Mouse (Mus musculus) embryonic facial prominence, embryonic 10.5 days (tissue): ENCODE data around the gene Slc12a4. TPM values are rescaled to one million over a fixed set of nuclear protein-coding genes. Genes with fewer than 3 reads are reported as not detected.
A peak's percentile ranks its signal among the peaks of the same experiment; 100 is the strongest.

Experiments used
- DNase-seq: peaks from one replicate; pipeline ENCODE4 v3.0.0-alpha.2; 2017; ENCODE audit warnings: low spot score
- H3K27ac ChIP-seq: fragments of 300-500 bp; sonication (generic); replicated peaks from 2 replicates; pipeline ENCODE4 v1.5.1; 2016; ENCODE audit warnings: mild to moderate bottlenecking
- H3K27me3 ChIP-seq: fragments of 300-500 bp; sonication (generic); replicated peaks from 2 replicates; pipeline ENCODE4 v1.6.1; 2016; ENCODE audit warnings: low read depth, mild to moderate bottlenecking; ENCODE audit not compliant: poor library complexity, severe bottlenecking
- H3K36me3 ChIP-seq: fragments of 300-500 bp; sonication (generic); replicated peaks from 2 replicates; pipeline ENCODE4 v1.6.1; 2016; ENCODE audit warnings: mild to moderate bottlenecking, moderate library complexity
- H3K4me1 ChIP-seq: fragments of 300-500 bp; sonication (generic); 2 replicates; pipeline ENCODE4 v1.6.1; 2016
- H3K4me3 ChIP-seq: fragments of 300-500 bp; sonication (generic); 2 replicates; pipeline ENCODE4 v1.5.1; 2016; ENCODE audit warnings: mild to moderate bottlenecking, moderate library complexity
- H3K9me3 ChIP-seq: fragments of 300-500 bp; sonication (generic); 2 replicates; pipeline ENCODE4 v1.6.1; 2016; ENCODE audit warnings: mild to moderate bottlenecking
- WGBS: fragments of 180-500 bp; shearing (Covaris S2); methylation state at CpG from one replicate; pipeline ENCODE4 v1.1.7; 2016; 5-methylcytosine and 5-hydroxymethylcytosine counted together
- polyA plus RNA-seq: library from polyadenylated mRNA; unstranded; fragments of >200 nt; fragmentation: Nextera tagmentation; extraction: Ambion mirVana; gene quantifications from 2 replicates; pipeline ENCODE4 v1.2.1, GENCODE M21; 2016

Slc12a4 gene
- polyA plus RNA-seq, 1 experiment from 2014 or later: 33.9 TPM

GRCm38 (mm10) chr8:105938306-105938669 is 27.6 kb downstream of the Slc12a4 start, which contains the start of gene Psmb10:
TSS of gene Psmb10 (minus strand) at chr8:105938444.
- Histone ChIP-seq H3K4me1 (peaks cover 23% of the 10 kb centered on the region), H3K9me3 (no peaks in the 10 kb centered on the region), H3K27ac (peak within 1 kb of the TSS; percentile 86), H3K27me3 (no peaks in the 10 kb centered on the region), H3K4me3 (peak within 1 kb of the TSS; percentile 68), H3K36me3 (peaks cover 42% of the 10 kb centered on the region)
- WGBS: 36% methylated on average over 4 of the region's 4 CpGs
- no peak for DNase-seq

GRCm38 (mm10) chr8:105937496-105938305 is 28.2 kb downstream of the Slc12a4 start:
- WGBS: 2% methylated on average over 33 of the region's 33 CpGs
- H3K27me3 ChIP-seq: no peaks in the 10 kb centered on the region
- H3K27ac ChIP-seq: peak overlapping the region; percentile 86
- peak; percentile 43 for DNase-seq
- H3K4me1 ChIP-seq: peaks cover 23% of the 10 kb centered on the region
- H3K36me3 ChIP-seq: peaks cover 40% of the 10 kb centered on the region
- no peaks in the 10 kb centered on the region for H3K9me3 ChIP-seq
- H3K4me3 ChIP-seq: peak overlapping the region; percentile 68

- peaks cover 40% of the 10 kb centered on the region for H3K36me3 ChIP-seq
- H3K9me3 ChIP-seq: no peaks in the 10 kb centered on the region
- under 1% methylated on average over 30 of the region's 30 CpGs for WGBS
- H3K4me3 ChIP-seq: peak overlapping the region; percentile 68
- H3K4me1 ChIP-seq: peaks cover 23% of the 10 kb centered on the region
- peak; percentile 93 for DNase-seq
- H3K27ac ChIP-seq: peak overlapping the region; percentile 86
- no peaks in the 10 kb centered on the region for H3K27me3 ChIP-seq
These were observed 28.9 kb downstream of the Slc12a4 start for GRCm38 (mm10) chr8:105936866-105937475.

- DNase-seq: no peak
- Histone ChIP-seq H3K27me3 (no peaks in the 10 kb centered on the region), H3K36me3 (peaks cover 40% of the 10 kb centered on the region), H3K27ac (peak overlapping the region; percentile 86), H3K4me3 (peak overlapping the region; percentile 68), H3K4me1 (peaks cover 23% of the 10 kb centered on the region), H3K9me3 (no peaks in the 10 kb centered on the region)
- WGBS: 29% methylated on average over 7 of the region's 7 CpGs
These were observed 29.9 kb downstream of the Slc12a4 start for GRCm38 (mm10) chr8:105935863-105936603.

GRCm38 (mm10) chr8:105935105-105935504 is 30.8 kb downstream of the Slc12a4 start:
- H3K27ac ChIP-seq: no peak overlapping the region
- H3K4me1 ChIP-seq: peaks cover 29% of the 10 kb centered on the region
- DNase-seq: no peak
- peaks cover 45% of the 10 kb centered on the region for H3K36me3 ChIP-seq
- no peaks in the 10 kb centered on the region for H3K27me3 ChIP-seq
- WGBS: 83% methylated on average over 6 of the region's 6 CpGs
- H3K9me3 ChIP-seq: no peaks in the 10 kb centered on the region
- H3K4me3 ChIP-seq: no peak overlapping the region

GRCm38 (mm10) chr8:105933762-105934161 is 32.1 kb downstream of the Slc12a4 start, which contains the start of gene Ctrl:
TSS of gene Ctrl (minus strand) at chr8:105933862.
- H3K27me3 ChIP-seq: no peaks in the 10 kb centered on the region
- H3K36me3 ChIP-seq: peaks cover 47% of the 10 kb centered on the region
- no peak within 1 kb of the TSS for H3K4me3 ChIP-seq
- WGBS: 93% methylated on average over 2 of the region's 2 CpGs
- DNase-seq: no peak
- H3K4me1 ChIP-seq: peaks cover 29% of the 10 kb centered on the region
- H3K9me3 ChIP-seq: no peaks in the 10 kb centered on the region
- H3K27ac ChIP-seq: no peak within 1 kb of the TSS

GRCm38 (mm10) chr8:105932525-105932924 is 33.4 kb downstream of the Slc12a4 start:
- no peaks in the 10 kb centered on the region for H3K9me3 ChIP-seq
- no peak overlapping the region for H3K4me3 ChIP-seq
- H3K27me3 ChIP-seq: no peaks in the 10 kb centered on the region
- H3K27ac ChIP-seq: no peak overlapping the region
- 92% methylated on average over 11 of the region's 11 CpGs for WGBS
- peaks cover 47% of the 10 kb centered on the region for H3K36me3 ChIP-seq
- DNase-seq: no peak
- peaks cover 19% of the 10 kb centered on the region for H3K4me1 ChIP-seq

- DNase-seq: no peak
- 93% methylated on average over 3 of the region's 3 CpGs for WGBS
- no peaks in the 10 kb centered on the region for H3K27me3 ChIP-seq
- H3K27ac ChIP-seq: no peak overlapping the region
- H3K9me3 ChIP-seq: no peaks in the 10 kb centered on the region
- H3K36me3 ChIP-seq: peaks cover 47% of the 10 kb centered on the region
- H3K4me1 ChIP-seq: peaks cover 15% of the 10 kb centered on the region
- no peak overlapping the region for H3K4me3 ChIP-seq
These were observed 34.6 kb downstream of the Slc12a4 start for GRCm38 (mm10) chr8:105931271-105931670.

- Histone ChIP-seq H3K27ac (peak overlapping the region; percentile 72), H3K4me3 (0 out of 2 replicates have a peak overlapping the region, but pooled peaks have one; percentile 9), H3K27me3 (no peaks in the 10 kb centered on the region), H3K9me3 (no peaks in the 10 kb centered on the region), H3K36me3 (peaks cover 47% of the 10 kb centered on the region), H3K4me1 (peaks cover 8% of the 10 kb centered on the region)
- 18% methylated on average over 8 of the region's 8 CpGs for WGBS
- peak; percentile 86 for DNase-seq
These were observed 35.3 kb downstream of the Slc12a4 start for GRCm38 (mm10) chr8:105930602-105931001.

- no peak for DNase-seq
- Histone ChIP-seq H3K27ac (no peak overlapping the region), H3K4me1 (no peaks in the 10 kb centered on the region), H3K9me3 (no peaks in the 10 kb centered on the region), H3K4me3 (no peak overlapping the region), H3K36me3 (peaks cover 29% of the 10 kb centered on the region), H3K27me3 (no peaks in the 10 kb centered on the region)
- 73% methylated on average over 3 of the region's 3 CpGs for WGBS
These were observed 40.8 kb downstream of the Slc12a4 start for GRCm38 (mm10) chr8:105925123-105925522.

GRCm38 (mm10) chr8:105919390-105919789 is 46.5 kb downstream of the Slc12a4 start:
- 82% methylated on average over 3 of the region's 3 CpGs for WGBS
- no peak for DNase-seq
- no peak overlapping the region for H3K27ac ChIP-seq
- peaks cover 49% of the 10 kb centered on the region for H3K36me3 ChIP-seq
- H3K4me3 ChIP-seq: no peak overlapping the region
- H3K4me1 ChIP-seq: no peaks in the 10 kb centered on the region
- H3K27me3 ChIP-seq: no peaks in the 10 kb centered on the region
- no peaks in the 10 kb centered on the region for H3K9me3 ChIP-seq

- H3K36me3 ChIP-seq: no peaks in the 10 kb centered on the region
- H3K9me3 ChIP-seq: no peaks in the 10 kb centered on the region
- WGBS: 38% methylated on average over 16 of the region's 16 CpGs
- H3K4me1 ChIP-seq: peaks cover 8% of the 10 kb centered on the region
- peak overlapping the region; percentile 97 for H3K4me3 ChIP-seq
- peak overlapping the region; percentile 98 for H3K27ac ChIP-seq
- no peaks in the 10 kb centered on the region for H3K27me3 ChIP-seq
- no peak for DNase-seq
These were observed 64.8 kb downstream of the Slc12a4 start for GRCm38 (mm10) chr8:105900941-105901616.
